Mouse (Mus musculus) thymus, adult 2 months (tissue): ENCODE measurements around the gene 4930432M17Rik. TPM values are rescaled to one million over a fixed set of nuclear protein-coding genes. Genes with fewer than 3 reads are reported as not detected.

Experiments used
- DNase-seq: peaks from one replicate; pipeline ENCODE4 v3.0.0; 2021
- H3K27ac ChIP-seq: fragments of 200-500 bp; 2 replicates; pipeline ENCODE4 v1.5.1; 2012; ENCODE audit warnings: low read length, control low read depth; ENCODE audit not compliant: control insufficient read depth, insufficient read depth
- H3K27me3 ChIP-seq: fragments of 200-500 bp; 2 replicates; pipeline ENCODE4 v1.6.1; 2012; ENCODE audit warnings: mild to moderate bottlenecking, low read length, moderate library complexity, mixed read lengths; ENCODE audit not compliant: control insufficient read depth, insufficient read depth
- H3K36me3 ChIP-seq: fragments of 200-500 bp; 2 replicates; pipeline ENCODE4 v1.6.1; 2012; ENCODE audit warnings: mild to moderate bottlenecking, low read length, moderate library complexity; ENCODE audit not compliant: control insufficient read depth, insufficient read depth
- H3K4me1 ChIP-seq: fragments of 200-500 bp; replicated peaks from 2 replicates; pipeline ENCODE4 v1.6.1; 2012; ENCODE audit warnings: low read length; ENCODE audit not compliant: control insufficient read depth, insufficient read depth
- H3K4me3 ChIP-seq: fragments of 200-500 bp; 2 replicates; pipeline ENCODE4 v1.5.1; 2012; ENCODE audit warnings: mild to moderate bottlenecking, low read length, control low read depth, moderate library complexity; ENCODE audit not compliant: control insufficient read depth, insufficient read depth
- CTCF ChIP-seq: fragments of 200-500 bp; IDR thresholded peaks from 2 replicates; pipeline ENCODE4 v1.5.1; 2012; ENCODE audit warnings: mild to moderate bottlenecking, control low read depth, low read length, moderate library complexity, borderline replicate concordance; ENCODE audit not compliant: control insufficient read depth, poor library complexity, insufficient read depth; ENCODE audit errors: extremely low read depth
- POLR2A ChIP-seq: fragments of 200-500 bp; IDR thresholded peaks from 2 replicates; pipeline ENCODE4 v1.6.1; 2012; ENCODE audit warnings: mild to moderate bottlenecking, low read length, control low read depth, moderate library complexity; ENCODE audit not compliant: control insufficient read depth, poor library complexity, insufficient read depth; ENCODE audit errors: extremely low read depth
- WGBS: fragments of 180-500 bp; shearing (Covaris S2); methylation state at CpG from one replicate; pipeline ENCODE4 v1.1.7; 2018; 5-methylcytosine and 5-hydroxymethylcytosine counted together
- polyA plus RNA-seq: library from polyadenylated mRNA; depleted of rRNA; stranded (reverse); fragments of >200 nt; gene quantifications from 2 replicates; pipeline ENCODE4 v1.2.3, GENCODE M21; 2012

Gene 4930432M17Rik
- polyA plus RNA-seq, 1 experiment = not detected

- DNase-seq = no peak
- Histone ChIP-seq H3K4me3 (no peak overlapping the region), H3K4me1 (no peaks in the 10 kb centered on the region), H3K27ac (no peak overlapping the region), H3K36me3 (no peaks in the 10 kb centered on the region), H3K27me3 (no peaks in the 10 kb centered on the region)
- 86% methylated on average over 9 of the region's 9 CpGs for WGBS
- no peak for TF ChIP-seq POLR2A
- no peak for TF ChIP-seq CTCF
These were observed 24.1 kb upstream of the 4930432M17Rik start for GRCm38 (mm10) chr3:121646364-121647048.

- no peak overlapping the region for H3K27ac ChIP-seq
- DNase-seq = no peak
- no peak for TF ChIP-seq CTCF
- no peak for TF ChIP-seq POLR2A
- H3K4me3 ChIP-seq = no peak overlapping the region
- no peaks in the 10 kb centered on the region for H3K27me3 ChIP-seq
- 96% methylated on average over 8 of the region's 8 CpGs for WGBS
- no peaks in the 10 kb centered on the region for H3K36me3 ChIP-seq
- no peaks in the 10 kb centered on the region for H3K4me1 ChIP-seq
These were observed 22.3 kb upstream of the 4930432M17Rik start for GRCm38 (mm10) chr3:121648238-121648778.

GRCm38 (mm10) chr3:121650052-121650671 lies 20.4 kb upstream of the 4930432M17Rik start:
- Histone ChIP-seq H3K27ac (no peak overlapping the region), H3K4me1 (no peaks in the 10 kb centered on the region), H3K4me3 (no peak overlapping the region), H3K36me3 (no peaks in the 10 kb centered on the region), H3K27me3 (no peaks in the 10 kb centered on the region)
- no peak for TF ChIP-seq CTCF
- TF ChIP-seq POLR2A = no peak
- 83% methylated on average over 10 of the region's 10 CpGs for WGBS
- no peak for DNase-seq

GRCm38 (mm10) chr3:121651710-121652109 lies 18.9 kb upstream of the 4930432M17Rik start:
- Histone ChIP-seq H3K27me3 (no peaks in the 10 kb centered on the region), H3K36me3 (no peaks in the 10 kb centered on the region), H3K27ac (no peak overlapping the region), H3K4me3 (no peak overlapping the region), H3K4me1 (no peaks in the 10 kb centered on the region)
- no peak for TF ChIP-seq CTCF
- TF ChIP-seq POLR2A = no peak
- 51% methylated on average over 3 of the region's 3 CpGs for WGBS
- no peak for DNase-seq

GRCm38 (mm10) chr3:121652186-121652585 lies 18.4 kb upstream of the 4930432M17Rik start:
- H3K36me3 ChIP-seq = no peaks in the 10 kb centered on the region
- H3K27me3 ChIP-seq = no peaks in the 10 kb centered on the region
- WGBS = 98% methylated on average over 1 of the region's 1 CpGs
- TF ChIP-seq POLR2A = no peak
- no peak for TF ChIP-seq CTCF
- H3K4me1 ChIP-seq = no peaks in the 10 kb centered on the region
- no peak overlapping the region for H3K27ac ChIP-seq
- H3K4me3 ChIP-seq = no peak overlapping the region
- DNase-seq = no peak

GRCm38 (mm10) chr3:121656922-121657321 lies 13.6 kb upstream of the 4930432M17Rik start:
- 97% methylated on average over 4 of the region's 4 CpGs for WGBS
- no peak for DNase-seq

More at GRCm38 (mm10) chr3:121656922-121657321, 13.6 kb upstream of the 4930432M17Rik start:
- no peaks in the 10 kb centered on the region for H3K27me3 ChIP-seq
- TF ChIP-seq POLR2A = no peak
- TF ChIP-seq CTCF = no peak
- H3K4me1 ChIP-seq = no peaks in the 10 kb centered on the region
- no peak overlapping the region for H3K4me3 ChIP-seq
- H3K36me3 ChIP-seq = no peaks in the 10 kb centered on the region
- H3K27ac ChIP-seq = no peak overlapping the region
